Mouse (Mus musculus): ENCODE data around the gene Vmn2r18.

- TF ChIP-seq POLR2A (IDR thresholded peaks at IDR 0.05; ENCODE audit: low read depth, low read length) (no peak), CTCF (conservative IDR thresholded peaks at IDR 0.05; ENCODE audit: insufficient read depth, insufficient read length, low read depth, low read length) (no peak)
Measured at GRCm38 (mm10) chr5:151642867-151643266, 37.0 kb upstream of the Vmn2r18 start.
